Mouse (Mus musculus): ENCODE results near the gene Zcwpw1. TPM values are rescaled to one million over a fixed set of nuclear protein-coding genes. Genes with fewer than 3 reads are reported as not detected.
"Not testable (repeated sequence)": the region's sequence is repeated elsewhere in the genome, so short reads cannot be mapped to it uniquely, and the experiment has no call there.

The Zcwpw1 gene
- polyA plus RNA-seq, 1 experiment from 2014 or later: 26.1 TPM

GRCm38 (mm10) chr5:137746851-137747325 is 40.7 kb upstream of the Zcwpw1 start:
- Histone ChIP-seq H3K9ac (peak overlapping the region; percentile 86), H3K27ac (replicated peaks) (peak overlapping the region; percentile 97), H3K27me3 (no peaks in the 10 kb centered on the region), H3K4me3 (replicated peaks) (peak overlapping the region; percentile 72), H3K4me2 (replicated peaks) (peak overlapping the region; percentile 95), H3K36me3 (peaks cover 19% of the 10 kb centered on the region), H3K9me3 (replicated peaks) (no peaks in the 10 kb centered on the region), H3K4me1 (peaks cover 37% of the 10 kb centered on the region)
- ATAC-seq (ENCODE audit: insufficient number of reproducible peaks, low FRiP score, low TSS enrichment, low read depth): no peak
- WGBS: 1% methylated on average over 16 of the region's 16 CpGs

- peak; percentile 9; the same call in 1 of the 2 replicates for ATAC-seq (ENCODE audit: insufficient number of reproducible peaks, low FRiP score, low TSS enrichment, low read depth)
- H3K27me3 ChIP-seq: no peaks in the 10 kb centered on the region
- 3% methylated on average over 26 of the region's 26 CpGs for WGBS
- peaks cover 24% of the 10 kb centered on the region for H3K36me3 ChIP-seq
- H3K27ac ChIP-seq (replicated peaks): peak overlapping the region; percentile 97
- peak overlapping the region; percentile 95 for H3K4me2 ChIP-seq (replicated peaks)
- H3K4me3 ChIP-seq (replicated peaks): peak overlapping the region; percentile 72
- peaks cover 35% of the 10 kb centered on the region for H3K4me1 ChIP-seq
- H3K9ac ChIP-seq: peak overlapping the region; percentile 86
- H3K9me3 ChIP-seq (replicated peaks): no peaks in the 10 kb centered on the region
Observed at GRCm38 (mm10) chr5:137747326-137747961, 40.2 kb upstream of the Zcwpw1 start.

DNA sequence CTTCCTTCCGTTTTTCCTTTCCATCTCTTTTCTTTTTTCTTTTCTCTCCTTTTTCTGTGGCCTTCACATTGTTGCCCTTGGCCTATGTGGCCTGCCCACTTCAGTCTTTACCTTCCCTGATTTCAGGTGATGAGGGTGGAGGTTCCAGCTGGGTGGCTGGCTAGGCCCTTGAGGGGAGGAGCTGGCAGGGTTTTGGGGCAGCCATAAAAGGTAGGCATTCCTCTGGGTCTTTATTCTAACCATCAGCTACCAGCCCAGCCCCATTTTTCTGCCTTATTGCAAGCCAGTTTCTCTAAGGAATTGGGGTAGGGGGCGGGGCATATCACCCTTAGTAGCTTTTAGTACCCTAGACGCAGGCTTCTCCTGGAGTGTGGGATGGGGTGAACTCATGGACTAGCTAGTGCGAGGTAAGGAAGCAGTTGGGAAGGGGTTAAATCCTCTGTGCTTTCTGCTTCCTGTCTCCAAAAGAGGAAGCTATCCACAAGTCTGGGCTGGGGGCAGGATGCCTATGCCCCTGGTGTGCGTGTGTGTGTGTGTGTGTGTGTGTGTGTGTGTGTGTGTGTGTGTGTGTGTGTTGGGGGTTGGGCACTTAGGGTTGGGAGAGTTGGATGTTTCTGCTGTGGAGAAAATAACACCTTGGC is 39.3 kb upstream of the Zcwpw1 start:
- Histone ChIP-seq H3K9me3 (replicated peaks) (no peaks in the 10 kb centered on the region), H3K4me3 (replicated peaks) (peak overlapping the region; percentile 72), H3K27me3 (no peaks in the 10 kb centered on the region), H3K9ac (0 out of 2 replicates have a peak overlapping the region, but pooled peaks have one; percentile 9), H3K4me1 (peaks cover 40% of the 10 kb centered on the region), H3K27ac (replicated peaks) (peak overlapping the region; percentile 97; the same call in 1 of the 2 replicates), H3K4me2 (replicated peaks) (peak overlapping the region; percentile 95), H3K36me3 (peaks cover 32% of the 10 kb centered on the region)
- ATAC-seq (ENCODE audit: insufficient number of reproducible peaks, low FRiP score, low TSS enrichment, low read depth): no peak
- WGBS: 22% methylated on average over 5 of the region's 5 CpGs

GRCm38 (mm10) chr5:137749196-137749836 is 38.3 kb upstream of the Zcwpw1 start:
- peaks cover 40% of the 10 kb centered on the region for H3K4me1 ChIP-seq
- peak overlapping the region; percentile 95 for H3K4me2 ChIP-seq (replicated peaks)
- H3K9me3 ChIP-seq (replicated peaks): no peaks in the 10 kb centered on the region
- no peak overlapping the region for H3K9ac ChIP-seq
- no peaks in the 10 kb centered on the region for H3K27me3 ChIP-seq
- H3K36me3 ChIP-seq: peaks cover 41% of the 10 kb centered on the region
- ATAC-seq (ENCODE audit: insufficient number of reproducible peaks, low FRiP score, low TSS enrichment, low read depth): no peak
- peak overlapping the region; percentile 97 for H3K27ac ChIP-seq (replicated peaks)
- 39% methylated on average over 6 of the region's 6 CpGs for WGBS
- H3K4me3 ChIP-seq (replicated peaks): peak overlapping the region; percentile 72; the same call in 1 of the 2 replicates

DNA sequence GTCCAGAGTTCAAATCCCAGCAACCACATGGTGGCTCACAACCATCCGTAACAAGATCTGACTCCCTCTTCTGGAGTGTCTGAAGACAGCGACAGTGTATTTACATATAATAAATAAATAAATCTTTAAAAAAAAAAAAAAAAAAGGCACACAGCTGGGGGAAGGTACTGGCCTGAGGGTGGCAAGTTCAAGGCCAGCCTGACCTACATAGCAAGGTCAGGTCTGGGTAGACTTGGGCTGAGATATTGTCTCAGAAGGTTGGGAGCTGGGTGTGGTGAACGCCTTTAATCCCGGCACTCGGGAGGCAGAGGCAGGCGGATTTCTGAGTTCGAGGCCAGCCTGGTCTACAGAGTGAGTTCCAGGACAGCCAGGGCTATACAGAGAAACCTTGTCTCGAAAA is 37.4 kb upstream of the Zcwpw1 start:
- not testable (repeated sequence) for H3K27ac ChIP-seq (replicated peaks); H3K4me2 ChIP-seq (replicated peaks); ATAC-seq (ENCODE audit: insufficient number of reproducible peaks, low FRiP score, low TSS enrichment, low read depth); H3K4me3 ChIP-seq (replicated peaks); H3K9ac ChIP-seq; H3K9me3 ChIP-seq (replicated peaks); H3K27me3 ChIP-seq
- H3K4me1 ChIP-seq: peaks cover 38% of the 10 kb centered on the region
- peaks cover 43% of the 10 kb centered on the region for H3K36me3 ChIP-seq
- 92% methylated on average over 6 of the region's 8 CpGs for WGBS

GRCm38 (mm10) chr5:137751221-137751887 is 36.2 kb upstream of the Zcwpw1 start:
- H3K9me3 ChIP-seq (replicated peaks): no peaks in the 10 kb centered on the region
- H3K9ac ChIP-seq: no peak overlapping the region
- H3K27me3 ChIP-seq: no peaks in the 10 kb centered on the region
- 91% methylated on average over 13 of the region's 13 CpGs for WGBS
- no peak overlapping the region for H3K4me3 ChIP-seq (replicated peaks)
- H3K27ac ChIP-seq (replicated peaks): no peak overlapping the region
- H3K4me1 ChIP-seq: peaks cover 40% of the 10 kb centered on the region
- no peak overlapping the region for H3K4me2 ChIP-seq (replicated peaks)
- H3K36me3 ChIP-seq: peaks cover 54% of the 10 kb centered on the region
- no peak for ATAC-seq (ENCODE audit: insufficient number of reproducible peaks, low FRiP score, low TSS enrichment, low read depth)

- peaks cover 61% of the 10 kb centered on the region for H3K36me3 ChIP-seq
Observed at GRCm38 (mm10) chr5:137751988-137752387, 35.6 kb upstream of the Zcwpw1 start.

GRCm38 (mm10) chr5:137753111-137753832 is 34.3 kb upstream of the Zcwpw1 start:
- no peak for ATAC-seq (ENCODE audit: insufficient number of reproducible peaks, low FRiP score, low TSS enrichment, low read depth)
- no peak overlapping the region for H3K4me3 ChIP-seq (replicated peaks)
- no peak overlapping the region for H3K27ac ChIP-seq (replicated peaks)
- no peak overlapping the region for H3K4me2 ChIP-seq (replicated peaks)
- 71% methylated on average over 13 of the region's 13 CpGs for WGBS
- H3K4me1 ChIP-seq: peaks cover 37% of the 10 kb centered on the region
- peaks cover 68% of the 10 kb centered on the region for H3K36me3 ChIP-seq
- no peak overlapping the region for H3K9ac ChIP-seq
- H3K9me3 ChIP-seq (replicated peaks): no peaks in the 10 kb centered on the region
- H3K27me3 ChIP-seq: no peaks in the 10 kb centered on the region

More at GRCm38 (mm10) chr5:137751988-137752387, 35.6 kb upstream of the Zcwpw1 start:
- Histone ChIP-seq H3K9me3 (replicated peaks) (no peaks in the 10 kb centered on the region), H3K4me1 (peaks cover 40% of the 10 kb centered on the region), H3K4me2 (replicated peaks) (no peak overlapping the region), H3K4me3 (replicated peaks) (no peak overlapping the region), H3K9ac (no peak overlapping the region), H3K27ac (replicated peaks) (no peak overlapping the region), H3K27me3 (no peaks in the 10 kb centered on the region)
- ATAC-seq (ENCODE audit: insufficient number of reproducible peaks, low FRiP score, low TSS enrichment, low read depth): no peak
- 83% methylated on average over 6 of the region's 6 CpGs for WGBS

- no peak for ATAC-seq (ENCODE audit: insufficient number of reproducible peaks, low FRiP score, low TSS enrichment, low read depth)
- no peaks in the 10 kb centered on the region for H3K9me3 ChIP-seq (replicated peaks)
- no peak overlapping the region for H3K4me2 ChIP-seq (replicated peaks)
- H3K9ac ChIP-seq: no peak overlapping the region
- no peak overlapping the region for H3K4me3 ChIP-seq (replicated peaks)
- no peak overlapping the region; the same call in 1 of the 2 replicates for H3K27ac ChIP-seq (replicated peaks)
- 82% methylated on average over 5 of the region's 5 CpGs for WGBS
- no peaks in the 10 kb centered on the region for H3K27me3 ChIP-seq
- H3K36me3 ChIP-seq: peaks cover 74% of the 10 kb centered on the region
- peaks cover 43% of the 10 kb centered on the region for H3K4me1 ChIP-seq
Observed at GRCm38 (mm10) chr5:137755425-137755824, 32.2 kb upstream of the Zcwpw1 start.

DNA sequence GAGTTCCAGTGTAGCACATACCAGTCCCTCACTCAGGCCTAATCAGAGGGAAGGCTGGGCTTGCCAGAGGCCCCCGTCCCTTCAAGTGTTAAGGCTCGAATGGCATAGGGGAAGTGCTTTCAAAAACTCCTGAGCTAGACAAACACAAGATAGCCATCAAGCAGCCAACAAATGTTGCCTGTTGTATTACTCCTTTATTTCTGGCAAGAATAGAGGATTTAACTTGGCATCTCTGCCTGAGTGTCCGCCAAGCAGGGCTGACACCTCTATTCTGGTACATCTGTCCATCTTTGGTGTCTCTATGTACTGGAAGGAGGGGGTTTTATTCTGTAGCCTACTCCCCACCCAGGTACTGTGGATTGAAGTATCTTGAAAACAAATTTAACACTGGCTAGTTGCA is 31.5 kb upstream of the Zcwpw1 start:
- Histone ChIP-seq H3K27me3 (no peaks in the 10 kb centered on the region), H3K36me3 (peaks cover 68% of the 10 kb centered on the region), H3K4me3 (replicated peaks) (no peak overlapping the region), H3K4me1 (peaks cover 45% of the 10 kb centered on the region), H3K4me2 (replicated peaks) (no peak overlapping the region), H3K9me3 (replicated peaks) (no peaks in the 10 kb centered on the region), H3K27ac (replicated peaks) (no peak overlapping the region), H3K9ac (no peak overlapping the region)
- WGBS: 69% methylated on average over 3 of the region's 3 CpGs
- no peak for ATAC-seq (ENCODE audit: insufficient number of reproducible peaks, low FRiP score, low TSS enrichment, low read depth)

Measured in embryonic facial prominence, embryonic 15.5 days (tissue).